Mouse (Mus musculus) heart, adult 2 months (tissue): ENCODE measurements around the gene Tspan1. TPM values are rescaled to one million over a fixed set of nuclear protein-coding genes. Genes with fewer than 3 reads are reported as not detected.

Experiments
- DNase-seq, 2 experiments: peaks; one replicate each; pipeline ENCODE4 v3.0.0; 2021
- H3K27ac ChIP-seq: fragments of 200-600 bp; 2 replicates; pipeline ENCODE4 v1.8.1; 2022
- H3K27me3 ChIP-seq: fragments of 200-500 bp; 2 replicates; pipeline ENCODE4 v1.6.1; 2012; ENCODE audit warnings: mild to moderate bottlenecking, low read length, inconsistent platforms, mixed read lengths; ENCODE audit not compliant: control insufficient read depth, insufficient read depth
- H3K36me3 ChIP-seq: fragments of 200-500 bp; 2 replicates; pipeline ENCODE4 v1.6.1; 2012; ENCODE audit warnings: low read length, inconsistent platforms; ENCODE audit not compliant: control insufficient read depth, insufficient read depth
- H3K4me1 ChIP-seq: fragments of 200-500 bp; 2 replicates; pipeline ENCODE4 v1.6.1; 2011; ENCODE audit warnings: low read length; ENCODE audit not compliant: control insufficient read depth, insufficient read depth
- H3K4me3 ChIP-seq: fragments of 200-600 bp; 2 replicates; pipeline ENCODE4 v1.8.1; 2022
- H3K79me2 ChIP-seq: fragments of 200-500 bp; replicated peaks from 2 replicates; pipeline ENCODE4 v1.6.1; 2012; ENCODE audit warnings: mild to moderate bottlenecking, inconsistent platforms, low read length, moderate library complexity, mixed read lengths; ENCODE audit not compliant: control insufficient read depth, insufficient read depth
- H3K9ac ChIP-seq: fragments of 200-500 bp; 2 replicates; pipeline ENCODE4 v1.6.1; 2012; ENCODE audit warnings: low read depth, mild to moderate bottlenecking, control low read depth, inconsistent platforms, low read length, mixed read lengths
- CTCF ChIP-seq: fragments of 200-600 bp; IDR thresholded peaks from 2 replicates; pipeline ENCODE4 v1.8.1; 2022; ENCODE audit warnings: antibody characterized with exemption, mild to moderate bottlenecking, moderate library complexity
- EP300 ChIP-seq: fragments of 200-500 bp; IDR thresholded peaks from 2 replicates; pipeline ENCODE4 v1.6.1; 2011; ENCODE audit warnings: low read depth, low read length, control low read depth; ENCODE audit not compliant: insufficient read depth
- POLR2A ChIP-seq: fragments of 200-500 bp; IDR thresholded peaks from 2 replicates; pipeline ENCODE4 v1.6.1; 2011; ENCODE audit warnings: mild to moderate bottlenecking, low read depth, low read length, control low read depth; ENCODE audit not compliant: insufficient read depth
- WGBS: fragments of 180-500 bp; shearing (Covaris S2); methylation state at CpG from one replicate; pipeline ENCODE4 v1.1.7; 2018; 5-methylcytosine and 5-hydroxymethylcytosine counted together
- intact Hi-C: fragments of 180-260 bp; cut with DNase I; formaldehyde crosslinking; loops from one replicate; pipeline ENCODE4 v1.15.1; 2025
- polyA plus RNA-seq: library from polyadenylated mRNA; depleted of rRNA; stranded (reverse); fragments of >200 nt; gene quantifications from 2 replicates; pipeline ENCODE4 v1.2.3, GENCODE M21; 2012
- total RNA-seq, 2 experiments: library from RNA; stranded (reverse); gene quantifications; 2 replicates each; pipeline ENCODE4 v1.2.3; 2021

Gene Tspan1
- total and polyA plus RNA-seq, 3 experiments: 4.9 TPM; not detected in 2

DNA sequence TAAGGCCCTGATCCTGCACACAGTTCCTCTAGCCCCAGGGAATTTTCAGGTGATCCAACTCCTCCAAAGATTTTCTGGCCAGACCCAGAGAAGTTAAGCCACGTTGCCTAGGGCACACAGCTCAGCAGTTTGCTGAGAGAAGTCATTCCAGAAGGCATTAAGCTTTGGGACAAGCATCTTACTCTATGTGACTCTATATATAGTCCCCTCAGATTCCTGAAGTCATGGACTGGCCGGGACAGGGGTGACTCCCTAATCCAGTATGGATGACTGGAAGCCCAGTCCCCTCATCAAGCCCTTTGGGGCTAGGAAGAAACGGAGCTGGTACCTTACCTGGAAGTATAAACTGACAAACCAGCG is 16.6 kb downstream of the Tspan1 start:
- H3K4me1 ChIP-seq: peaks cover 2% of the 10 kb centered on the region
- H3K36me3 ChIP-seq: no peaks in the 10 kb centered on the region
- peak overlapping the region; percentile 91 for H3K27ac ChIP-seq
- DNase-seq: no peak
- H3K9ac ChIP-seq: peak overlapping the region; percentile 93
- intact Hi-C loops: no loop called here
- H3K79me2 ChIP-seq: 0 out of 2 replicates have a peak, but pooled peaks cover 2% of the 10 kb centered on the region
- peak overlapping the region; percentile 82 for H3K4me3 ChIP-seq
- no peaks in the 10 kb centered on the region for H3K27me3 ChIP-seq
- WGBS: 12% methylated on average over 4 of the region's 4 CpGs
- TF ChIP-seq POLR2A: no peak
- no peak for TF ChIP-seq CTCF
- no peak for TF ChIP-seq EP300

GRCm38 (mm10) chr4:116150156-116150861 is 17.1 kb downstream of the Tspan1 start:
- H3K79me2 ChIP-seq: 0 out of 2 replicates have a peak, but pooled peaks cover 2% of the 10 kb centered on the region
- TF ChIP-seq POLR2A (peak; percentile 81), EP300 (no peak), CTCF (no peak)
- intact Hi-C loops: no loop called here

GRCm38 (mm10) chr4:116149812-116150155 is 17.6 kb downstream of the Tspan1 start:
- Histone ChIP-seq H3K27ac (peak overlapping the region; percentile 95), H3K27me3 (no peaks in the 10 kb centered on the region), H3K79me2 (0 out of 2 replicates have a peak, but pooled peaks cover 2% of the 10 kb centered on the region), H3K4me3 (peak overlapping the region; percentile 87), H3K4me1 (peaks cover 2% of the 10 kb centered on the region), H3K9ac (peak overlapping the region; percentile 99), H3K36me3 (no peaks in the 10 kb centered on the region)
- WGBS: 21% methylated on average over 6 of the region's 6 CpGs
- no peak for TF ChIP-seq EP300
- no peak for TF ChIP-seq CTCF
- no peak for TF ChIP-seq POLR2A
- intact Hi-C loops: loop anchor here (5.0 kb wide), 1 partner anchor 72 kb away; the partner anchor contains the start of genes Lrrc41 and Uqcrh
- DNase-seq: no peak

More at GRCm38 (mm10) chr4:116150156-116150861, 17.1 kb downstream of the Tspan1 start:
- Histone ChIP-seq H3K4me3 (peak overlapping the region; percentile 87), H3K36me3 (no peaks in the 10 kb centered on the region), H3K4me1 (peaks cover 2% of the 10 kb centered on the region), H3K9ac (peak overlapping the region; percentile 99), H3K27me3 (no peaks in the 10 kb centered on the region), H3K27ac (peak overlapping the region; percentile 95)
- 5% methylated on average over 48 of the region's 73 CpGs for WGBS
- DNase-seq: peak; percentile 85 to 87

DNA sequence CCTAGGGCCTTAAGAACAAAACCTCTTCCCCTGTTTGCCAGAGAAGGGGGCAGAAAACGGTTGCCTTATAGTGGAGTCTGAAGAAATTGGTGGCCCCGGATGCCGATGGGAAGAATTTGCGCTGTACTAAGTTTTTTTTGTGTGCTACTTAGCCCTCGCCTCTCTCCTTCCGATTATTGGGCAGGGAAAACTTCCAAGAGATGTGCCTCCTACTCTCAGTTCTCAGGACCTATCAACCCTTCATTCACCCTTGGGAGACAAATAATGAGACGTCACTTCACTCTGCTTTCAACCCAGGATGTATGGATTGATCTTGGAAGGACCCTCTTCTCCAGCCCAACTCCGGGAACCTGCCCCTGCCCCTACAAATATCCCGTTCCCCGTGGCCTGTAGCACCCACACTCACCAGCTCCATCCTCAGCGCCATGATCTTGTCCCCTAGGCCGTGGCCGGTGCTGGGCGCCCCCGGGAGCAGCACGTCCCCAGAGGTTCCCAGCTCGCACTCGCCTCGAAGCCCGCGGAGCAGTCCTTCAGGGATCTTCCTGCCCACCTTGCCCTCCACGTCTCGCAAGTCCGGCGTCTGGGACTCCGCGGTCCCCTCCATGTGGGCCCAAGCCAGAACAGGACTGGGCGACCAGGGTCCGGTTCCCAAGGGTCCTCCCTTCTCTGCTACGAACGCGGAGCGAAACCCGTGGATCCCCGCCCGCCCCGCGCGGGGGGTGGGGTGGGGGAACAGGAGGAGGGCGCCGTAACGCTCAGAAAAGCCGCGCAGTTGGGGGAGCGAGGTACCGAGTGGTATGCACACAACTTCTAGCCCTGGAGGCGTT is 23.3 kb downstream of the Tspan1 start:
- Histone ChIP-seq H3K27me3 (no peaks in the 10 kb centered on the region), H3K9ac (peak overlapping the region; percentile 92), H3K4me1 (peaks cover 5% of the 10 kb centered on the region), H3K79me2 (no peaks in the 10 kb centered on the region), H3K4me3 (peak overlapping the region; percentile 83), H3K36me3 (no peaks in the 10 kb centered on the region), H3K27ac (peak overlapping the region; percentile 76)
- peak; percentile 80 to 87 for DNase-seq
- TF ChIP-seq CTCF: no peak
- TF ChIP-seq POLR2A: 0 out of 2 replicates have a peak, but pooled peaks have one; percentile 8
- intact Hi-C loops: no loop called here
- WGBS: 2% methylated on average over 42 of the region's 47 CpGs

DNA sequence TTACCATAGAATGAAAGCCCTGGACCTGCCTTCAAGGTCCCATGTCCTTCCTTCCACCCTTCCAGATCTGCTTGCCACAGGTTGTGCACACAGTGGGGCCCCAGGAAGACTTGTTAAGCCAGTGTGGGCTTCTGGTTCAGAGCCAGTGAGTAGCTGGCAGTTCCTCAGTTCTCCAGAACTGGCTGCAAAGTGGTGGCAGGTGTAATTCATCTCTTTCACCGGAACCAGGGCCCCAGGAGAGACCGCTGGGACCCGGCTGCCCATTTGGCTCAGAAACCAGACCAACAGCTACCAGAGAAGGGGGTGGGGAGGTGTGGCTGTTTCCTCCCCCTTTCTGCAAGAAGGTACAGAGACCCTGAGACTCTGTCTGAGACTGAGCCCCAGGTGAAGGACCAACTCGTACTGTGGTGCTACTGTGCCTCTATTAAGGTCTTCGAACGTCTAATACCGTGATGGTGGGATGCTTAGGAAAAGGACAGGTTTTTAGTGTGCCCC is 24.0 kb downstream of the Tspan1 start:
- no peak overlapping the region; the same call in 1 of the 2 replicates for H3K27ac ChIP-seq
- WGBS: 17% methylated on average over 7 of the region's 7 CpGs
- DNase-seq: peak; percentile 32 to 47
- H3K9ac ChIP-seq: peak overlapping the region; percentile 42; the same call in 1 of the 2 replicates
- peak overlapping the region; percentile 18 for H3K4me3 ChIP-seq
- no peaks in the 10 kb centered on the region for H3K36me3 ChIP-seq
- TF ChIP-seq CTCF (no peak), POLR2A (no peak), EP300 (no peak)
- peaks cover 5% of the 10 kb centered on the region for H3K4me1 ChIP-seq
- H3K79me2 ChIP-seq: no peaks in the 10 kb centered on the region
- H3K27me3 ChIP-seq: no peaks in the 10 kb centered on the region
- intact Hi-C loops: no loop called here

- H3K36me3 ChIP-seq: no peaks in the 10 kb centered on the region
- WGBS: 85% methylated on average over 7 of the region's 7 CpGs
- no peak overlapping the region for H3K4me3 ChIP-seq
These were observed 25.1 kb downstream of the Tspan1 start for GRCm38 (mm10) chr4:116142269-116142668.

More at GRCm38 (mm10) chr4:116142269-116142668, 25.1 kb downstream of the Tspan1 start:
- Histone ChIP-seq H3K9ac (no peak overlapping the region), H3K4me1 (peaks cover 5% of the 10 kb centered on the region), H3K27ac (no peak overlapping the region), H3K27me3 (no peaks in the 10 kb centered on the region), H3K79me2 (no peaks in the 10 kb centered on the region)
- intact Hi-C loops: no loop called here
- no peak for DNase-seq
- TF ChIP-seq EP300: no peak
- no peak for TF ChIP-seq CTCF
- no peak for TF ChIP-seq POLR2A
